Mouse (Mus musculus) hindbrain, embryonic 13.5 days (tissue): ENCODE measurements at regions not wholly inside any gene's neighbourhood (a gene's known extent, or its start where the extent isn't known, plus 50 kb on each side); places are given as distances from the start of the nearest gene placed in this dataset.
"Not testable (repeated sequence)": the region's sequence is repeated elsewhere in the genome, so short reads cannot be mapped to it uniquely, and the experiment has no call there.

Source experiments
- ATAC-seq: fragments of 200-750 bp; cut with Nextera tagmentation; 2 replicates; pipeline ENCODE4 v1.8.0; 2017; ENCODE audit warnings: moderate TSS enrichment; ENCODE audit not compliant: low FRiP score
- H3K27ac ChIP-seq: fragments of 300-500 bp; sonication (generic); 2 replicates; pipeline ENCODE4 v1.5.1; 2015; ENCODE audit warnings: inconsistent platforms, mild to moderate bottlenecking, moderate library complexity
- H3K27me3 ChIP-seq: fragments of 300-500 bp; sonication (generic); 2 replicates; pipeline ENCODE4 v1.6.1; 2015; ENCODE audit warnings: mild to moderate bottlenecking, inconsistent platforms
- H3K36me3 ChIP-seq: fragments of 300-500 bp; sonication (generic); 2 replicates; pipeline ENCODE4 v1.6.1; 2015; ENCODE audit warnings: mild to moderate bottlenecking, inconsistent platforms
- H3K4me1 ChIP-seq: fragments of 300-500 bp; sonication (generic); replicated peaks from 2 replicates; pipeline ENCODE4 v1.6.1; 2015; ENCODE audit warnings: inconsistent platforms
- H3K4me2 ChIP-seq: fragments of 300-500 bp; sonication (generic); 2 replicates; pipeline ENCODE4 v1.6.1; 2015; ENCODE audit warnings: inconsistent platforms, mild to moderate bottlenecking, moderate library complexity
- H3K4me3 ChIP-seq: fragments of 300-500 bp; sonication (generic); 2 replicates; pipeline ENCODE4 v1.5.1; 2015; ENCODE audit warnings: mild to moderate bottlenecking, inconsistent platforms
- H3K9ac ChIP-seq: fragments of 300-500 bp; sonication (generic); 2 replicates; pipeline ENCODE4 v1.6.1; 2015; ENCODE audit warnings: mild to moderate bottlenecking, inconsistent platforms
- H3K9me3 ChIP-seq: fragments of 300-500 bp; sonication (generic); 2 replicates; pipeline ENCODE4 v1.6.1; 2016; ENCODE audit warnings: inconsistent platforms
- WGBS: fragments of 180-500 bp; shearing (Covaris S2); methylation state at CpG from one replicate; pipeline ENCODE4 v1.1.7; 2015; 5-methylcytosine and 5-hydroxymethylcytosine counted together

DNA sequence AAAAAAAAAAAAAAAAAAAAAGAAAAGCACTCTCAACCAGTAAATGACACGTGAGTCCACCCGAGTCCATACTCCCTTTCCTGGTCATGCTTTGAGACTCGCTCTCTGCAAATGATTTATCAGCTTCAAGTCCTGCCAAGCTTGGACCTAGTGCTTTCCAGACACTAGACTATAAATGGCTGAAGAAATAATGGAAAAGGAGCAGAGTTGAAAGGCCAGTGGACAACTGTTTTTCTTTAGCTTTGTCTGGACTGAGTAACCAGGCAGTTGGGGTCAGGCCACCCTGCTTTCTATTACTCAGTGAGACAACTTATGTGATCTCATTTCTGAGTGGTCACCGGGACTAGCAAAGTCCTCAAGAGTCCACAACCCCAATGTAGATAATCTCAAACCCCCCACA is 112.9 kb downstream of the Kcns3 start:
- Histone ChIP-seq H3K4me2 (no peak overlapping the region), H3K27ac (no peak overlapping the region), H3K4me1 (no peaks in the 10 kb centered on the region), H3K27me3 (no peaks in the 10 kb centered on the region), H3K9ac (no peak overlapping the region), H3K9me3 (no peaks in the 10 kb centered on the region), H3K4me3 (no peak overlapping the region), H3K36me3 (no peaks in the 10 kb centered on the region)
- 85% methylated on average over 4 of the region's 4 CpGs for WGBS
- ATAC-seq = no peak

DNA sequence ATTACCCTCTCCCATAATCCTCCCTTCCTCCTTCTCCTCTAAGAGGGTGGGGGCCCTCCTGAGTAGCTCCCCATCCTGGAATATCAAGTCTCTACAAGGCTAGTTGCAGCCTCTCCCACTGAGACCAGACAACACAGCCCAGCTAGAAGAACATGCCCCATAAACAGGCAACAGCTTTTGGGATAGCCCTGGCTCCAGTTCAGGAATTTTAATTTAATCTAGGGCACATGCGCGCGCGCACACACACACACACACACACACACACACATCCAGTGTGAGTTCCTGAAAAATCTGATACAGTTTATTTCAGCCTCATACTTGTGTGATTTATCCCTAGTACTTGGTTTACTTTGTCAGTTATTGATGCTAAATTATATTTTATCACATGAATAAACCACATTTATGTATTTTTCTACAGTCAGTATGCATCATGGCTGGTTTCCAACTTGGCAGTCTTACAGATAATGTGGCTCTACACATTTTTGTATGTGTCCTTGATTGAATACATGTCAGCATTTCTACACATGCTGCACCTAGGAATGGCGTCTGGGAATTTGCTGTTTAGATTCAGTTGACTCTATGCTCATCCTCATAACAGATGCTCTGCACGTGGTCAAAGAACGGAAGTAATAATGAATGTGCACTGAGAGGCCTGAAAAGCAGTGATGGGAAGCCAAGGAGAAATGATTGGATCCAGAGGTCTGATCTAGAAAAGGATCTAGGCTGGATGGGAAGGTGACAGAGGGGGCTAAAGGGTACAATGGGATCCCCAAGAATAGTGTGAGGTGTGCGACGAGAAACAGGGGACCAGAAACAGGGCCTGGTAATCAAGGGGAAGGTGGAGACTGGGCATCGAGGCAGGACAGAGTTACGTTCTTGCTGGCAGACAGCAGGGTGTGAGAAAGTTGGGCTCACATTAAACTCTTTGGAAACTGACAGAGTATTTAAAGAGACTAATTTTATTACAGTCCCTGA is 130.0 kb downstream of the Kcns3 start:
- no peaks in the 10 kb centered on the region for H3K4me1 ChIP-seq
- ATAC-seq = no peak

DNA sequence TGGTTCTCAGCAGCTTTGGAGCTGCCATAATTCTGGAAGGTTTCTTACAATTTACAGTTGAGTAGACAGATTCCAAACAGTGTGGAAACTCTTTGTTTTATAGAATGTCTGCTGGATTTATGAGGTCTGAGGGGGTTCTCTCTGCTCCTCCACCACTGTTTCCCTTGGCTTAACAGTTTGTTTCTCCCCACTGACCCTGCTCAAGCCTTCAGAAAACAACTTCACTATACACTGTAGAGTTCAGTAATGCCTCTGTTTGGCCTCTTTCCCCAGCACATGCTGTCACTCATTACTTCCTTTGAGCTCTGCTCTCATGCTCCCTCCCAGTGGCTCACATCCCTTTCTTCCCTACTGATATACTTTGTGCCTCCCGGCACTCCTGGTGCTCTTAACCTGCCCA is 139.7 kb downstream of the Kcns3 start:
- no peaks in the 10 kb centered on the region for H3K4me1 ChIP-seq
- H3K9ac ChIP-seq = no peak overlapping the region
- WGBS = 83% methylated on average over 1 of the region's 1 CpGs

More for the DNA sequence above, 130.0 kb downstream of the Kcns3 start:
- Histone ChIP-seq H3K4me2 (no peak overlapping the region), H3K27ac (no peak overlapping the region), H3K36me3 (no peaks in the 10 kb centered on the region), H3K9ac (no peak overlapping the region), H3K27me3 (no peaks in the 10 kb centered on the region), H3K4me3 (no peak overlapping the region), H3K9me3 (no peaks in the 10 kb centered on the region)
- whole genome bisulfite sequencing = 90% methylated on average over 11 of the region's 11 CpGs

DNA sequence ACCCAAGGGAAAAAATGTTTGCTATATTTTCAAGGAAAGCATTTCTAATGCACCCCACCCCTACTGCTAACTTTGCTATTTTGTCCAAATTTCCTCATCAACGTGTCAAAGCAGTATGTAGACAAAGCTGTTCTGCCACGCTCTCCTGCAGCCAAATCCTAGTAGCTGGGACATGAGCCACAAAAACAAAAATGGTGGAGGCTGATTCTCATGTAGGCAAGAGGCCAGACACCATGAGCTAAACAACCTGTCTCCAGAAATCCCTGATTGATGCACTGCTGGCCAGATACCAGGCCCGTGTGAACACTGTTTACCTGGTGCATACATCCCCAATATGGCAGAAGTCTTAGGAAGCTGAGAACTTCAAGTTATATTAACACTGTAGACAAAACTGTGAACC is 166.6 kb downstream of the Kcns3 start:
- WGBS = 92% methylated on average over 3 of the region's 3 CpGs
- Histone ChIP-seq H3K4me2 (no peak overlapping the region), H3K36me3 (no peaks in the 10 kb centered on the region), H3K4me1 (no peaks in the 10 kb centered on the region), H3K9ac (no peak overlapping the region), H3K27ac (no peak overlapping the region), H3K4me3 (no peak overlapping the region), H3K9me3 (no peaks in the 10 kb centered on the region), H3K27me3 (no peaks in the 10 kb centered on the region)
- no peak for ATAC-seq

More for the DNA sequence above, 139.7 kb downstream of the Kcns3 start:
- H3K27ac ChIP-seq = no peak overlapping the region
- no peak for ATAC-seq
- H3K4me2 ChIP-seq = no peak overlapping the region
- no peaks in the 10 kb centered on the region for H3K9me3 ChIP-seq
- no peaks in the 10 kb centered on the region for H3K36me3 ChIP-seq
- no peaks in the 10 kb centered on the region for H3K27me3 ChIP-seq
- H3K4me3 ChIP-seq = no peak overlapping the region

DNA sequence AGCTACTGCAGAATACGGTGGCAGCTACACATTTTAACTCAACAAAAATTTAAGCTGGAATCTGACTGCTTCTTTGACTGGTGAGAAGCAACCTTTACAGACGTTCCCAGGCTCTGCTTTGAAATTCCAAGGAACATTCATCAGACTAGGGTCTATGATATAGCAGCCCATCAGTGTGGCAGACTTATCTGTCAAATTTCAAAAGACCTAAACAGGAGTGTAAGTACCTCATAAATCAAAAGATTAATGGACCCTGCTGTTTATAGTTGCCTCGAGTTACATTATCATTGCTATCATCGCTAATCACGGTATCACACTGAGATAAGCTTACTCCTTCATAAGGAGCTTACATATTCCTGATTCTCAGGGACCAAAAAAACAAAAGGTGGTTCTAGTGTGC is 201.7 kb downstream of the Kcns3 start:
- no peak overlapping the region for H3K4me3 ChIP-seq
- no peak overlapping the region for H3K27ac ChIP-seq
- no peak overlapping the region for H3K4me2 ChIP-seq
- no peaks in the 10 kb centered on the region for H3K4me1 ChIP-seq
- H3K36me3 ChIP-seq = no peaks in the 10 kb centered on the region
- H3K27me3 ChIP-seq = no peaks in the 10 kb centered on the region
- ATAC-seq = peak; percentile 49; the same call in 1 of the 2 replicates
- no peak overlapping the region for H3K9ac ChIP-seq
- WGBS = 56% methylated on average over 5 of the region's 5 CpGs
- H3K9me3 ChIP-seq = no peaks in the 10 kb centered on the region

DNA sequence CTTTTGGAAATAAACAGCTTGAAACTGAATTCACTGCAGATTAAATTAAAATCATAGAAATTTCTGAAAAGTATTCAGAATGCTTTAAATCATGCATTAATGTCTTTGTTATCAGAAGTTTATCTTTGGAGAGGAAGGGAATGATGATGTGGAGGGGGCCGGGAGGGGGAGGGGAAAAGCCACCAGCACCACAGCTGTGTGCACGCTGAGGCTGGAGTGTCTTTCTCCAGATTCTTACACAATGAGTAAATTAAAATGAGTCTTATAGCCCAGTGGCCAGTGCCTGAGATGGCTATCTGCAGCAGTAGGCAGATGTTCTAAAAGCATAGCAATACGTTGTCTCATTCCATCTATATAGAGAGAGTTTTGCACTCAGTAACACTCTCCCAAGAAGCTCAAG is 209.8 kb downstream of the Kcns3 start:
- Histone ChIP-seq H3K9ac (no peak overlapping the region), H3K4me3 (no peak overlapping the region), H3K27me3 (no peaks in the 10 kb centered on the region), H3K27ac (no peak overlapping the region), H3K36me3 (no peaks in the 10 kb centered on the region), H3K4me2 (no peak overlapping the region), H3K4me1 (no peaks in the 10 kb centered on the region), H3K9me3 (no peaks in the 10 kb centered on the region)
- no peak for ATAC-seq
- 80% methylated on average over 3 of the region's 3 CpGs for WGBS

DNA sequence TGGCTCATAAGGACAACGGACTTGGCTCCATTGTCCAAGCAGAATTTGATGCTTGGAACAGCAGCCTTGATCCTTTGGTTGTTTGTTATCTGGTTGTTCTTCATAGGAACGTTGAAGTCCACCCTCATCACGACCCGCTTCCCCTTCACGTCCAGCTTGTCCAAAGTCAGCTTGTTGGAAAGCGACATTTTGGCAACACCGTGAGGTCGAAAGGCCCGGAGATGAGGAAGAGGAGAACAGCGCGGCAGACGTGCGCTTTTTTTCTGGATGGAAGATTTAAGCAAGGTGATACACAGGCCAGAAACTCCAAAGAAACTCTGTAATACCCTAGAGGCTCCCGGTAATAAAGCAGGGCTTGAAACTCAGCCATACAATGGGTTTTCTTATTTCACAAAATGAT is 250.8 kb downstream of the Kcns3 start:
- not testable (repeated sequence) for H3K9me3 ChIP-seq, H3K9ac ChIP-seq, H3K27ac ChIP-seq, H3K4me2 ChIP-seq, H3K4me3 ChIP-seq, H3K4me1 ChIP-seq, ATAC-seq, H3K27me3 ChIP-seq, H3K36me3 ChIP-seq
- WGBS = 98% methylated on average over 9 of the region's 14 CpGs

DNA sequence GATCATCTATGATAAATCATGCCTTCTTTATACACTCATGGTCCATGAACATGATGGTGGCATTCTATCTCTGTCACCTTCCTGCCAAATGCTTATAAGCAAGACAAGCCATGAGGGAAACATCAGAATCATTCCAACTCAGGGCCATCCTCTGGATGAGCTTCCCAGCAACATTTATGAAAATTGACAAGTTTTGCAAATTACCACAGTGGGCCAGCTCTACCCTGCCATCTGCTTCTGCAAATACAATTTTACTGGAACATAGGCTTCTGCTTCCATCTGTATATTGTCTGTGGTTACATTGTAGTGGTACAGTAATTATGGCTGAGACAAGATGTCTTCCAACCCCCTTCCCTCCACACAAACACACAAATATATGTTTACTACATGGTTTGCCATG is 272.1 kb downstream of the Kcns3 start:
- Histone ChIP-seq H3K4me2 (no peak overlapping the region), H3K27me3 (peaks cover 20% of the 10 kb centered on the region), H3K27ac (no peak overlapping the region), H3K4me1 (peaks cover 10% of the 10 kb centered on the region; the same call in 1 of the 2 replicates), H3K36me3 (no peaks in the 10 kb centered on the region), H3K9me3 (no peaks in the 10 kb centered on the region), H3K9ac (no peak overlapping the region), H3K4me3 (no peak overlapping the region)
- ATAC-seq = no peak

DNA sequence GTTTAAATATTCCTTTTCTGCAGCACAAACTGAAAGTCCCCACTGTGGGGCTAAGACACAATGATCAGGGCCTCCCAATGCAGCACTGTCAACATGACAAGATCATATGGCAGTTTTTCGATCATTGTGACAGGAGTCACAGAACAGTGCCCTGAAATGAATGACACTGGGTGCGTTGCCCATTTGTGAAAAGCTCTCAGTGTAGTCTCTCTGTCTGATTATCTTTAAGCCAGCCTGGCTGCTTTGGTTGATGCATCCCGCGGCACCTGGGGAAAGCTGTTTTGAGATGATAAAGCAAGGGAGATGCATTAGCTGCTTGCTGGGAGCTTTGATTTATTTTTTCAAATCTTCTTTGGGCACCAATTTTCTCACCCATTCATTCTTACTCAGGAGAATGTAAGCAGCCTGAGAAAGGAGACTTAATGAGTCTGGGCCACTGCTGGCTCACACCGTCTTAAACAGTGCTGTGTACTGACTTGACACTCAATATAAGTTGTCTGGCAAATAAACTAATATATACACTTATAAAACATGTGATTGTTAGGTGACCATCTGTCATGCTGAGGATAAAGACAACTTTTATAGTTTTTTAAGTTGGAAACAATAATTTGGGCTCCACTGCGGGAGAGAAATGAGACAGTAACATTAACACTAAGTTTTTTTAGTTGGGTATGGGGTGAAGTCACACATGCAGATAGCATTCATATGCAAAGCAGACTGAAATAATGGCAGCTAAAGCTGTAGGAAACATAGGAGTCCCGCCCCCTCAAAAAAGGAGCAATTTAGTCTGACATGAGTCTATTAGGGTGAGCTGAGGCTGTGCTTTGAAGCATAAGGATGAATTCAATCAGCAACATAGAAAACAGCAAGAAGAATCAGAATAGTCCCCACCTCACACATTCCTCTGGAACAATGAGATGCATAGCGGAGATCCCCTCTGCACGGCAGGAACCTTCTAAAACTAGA is 276.0 kb downstream of the Kcns3 start:
- no peak overlapping the region for H3K27ac ChIP-seq
- H3K9me3 ChIP-seq = no peaks in the 10 kb centered on the region
- peaks cover 10% of the 10 kb centered on the region; the same call in 1 of the 2 replicates for H3K4me1 ChIP-seq
- WGBS = 25% methylated on average over 9 of the region's 9 CpGs
- H3K9ac ChIP-seq = no peak overlapping the region
- H3K4me2 ChIP-seq = no peak overlapping the region
- H3K4me3 ChIP-seq = no peak overlapping the region
- ATAC-seq = peak; percentile 68; the same call in 1 of the 2 replicates
- H3K27me3 ChIP-seq = peaks cover 32% of the 10 kb centered on the region
- H3K36me3 ChIP-seq = no peaks in the 10 kb centered on the region

DNA sequence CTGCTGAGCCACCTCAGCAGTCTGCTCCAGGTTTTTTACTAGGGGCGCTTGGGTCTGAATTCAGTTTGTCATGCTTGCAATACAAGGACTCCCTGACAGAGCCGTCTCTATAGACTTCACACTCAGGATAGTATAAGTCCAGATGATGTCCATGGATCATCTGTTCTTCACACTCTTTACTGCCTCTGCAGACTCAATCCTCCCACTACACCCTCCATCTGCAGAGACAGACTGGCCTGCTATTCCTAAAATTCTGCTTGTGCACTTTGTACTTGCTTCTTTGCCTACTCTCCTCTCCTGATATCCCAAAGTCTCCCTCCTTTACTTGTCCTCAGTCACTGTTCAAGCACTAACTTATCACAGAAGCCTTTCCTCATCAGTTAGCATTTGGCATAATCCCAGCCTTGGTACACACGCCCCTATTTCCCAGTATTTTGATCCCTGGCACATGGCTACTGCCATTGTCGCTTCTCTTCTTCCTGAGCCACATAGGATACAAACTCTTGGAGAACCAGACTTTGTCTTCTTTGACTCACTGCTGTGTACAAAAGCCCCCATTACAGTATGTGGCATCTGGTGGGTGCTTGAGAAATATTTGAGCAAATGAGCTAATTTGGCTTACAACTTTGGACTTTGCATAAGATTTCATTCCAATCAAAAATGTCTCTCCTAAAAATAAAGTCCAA is 277.0 kb downstream of the Kcns3 start:
- WGBS = 85% methylated on average over 4 of the region's 4 CpGs
- Histone ChIP-seq H3K36me3 (no peaks in the 10 kb centered on the region), H3K27ac (no peak overlapping the region), H3K4me3 (no peak overlapping the region), H3K9me3 (no peaks in the 10 kb centered on the region), H3K9ac (no peak overlapping the region), H3K4me1 (peaks cover 10% of the 10 kb centered on the region; the same call in 1 of the 2 replicates), H3K4me2 (no peak overlapping the region), H3K27me3 (peaks cover 27% of the 10 kb centered on the region; the same call in 1 of the 2 replicates)
- no peak for ATAC-seq

DNA sequence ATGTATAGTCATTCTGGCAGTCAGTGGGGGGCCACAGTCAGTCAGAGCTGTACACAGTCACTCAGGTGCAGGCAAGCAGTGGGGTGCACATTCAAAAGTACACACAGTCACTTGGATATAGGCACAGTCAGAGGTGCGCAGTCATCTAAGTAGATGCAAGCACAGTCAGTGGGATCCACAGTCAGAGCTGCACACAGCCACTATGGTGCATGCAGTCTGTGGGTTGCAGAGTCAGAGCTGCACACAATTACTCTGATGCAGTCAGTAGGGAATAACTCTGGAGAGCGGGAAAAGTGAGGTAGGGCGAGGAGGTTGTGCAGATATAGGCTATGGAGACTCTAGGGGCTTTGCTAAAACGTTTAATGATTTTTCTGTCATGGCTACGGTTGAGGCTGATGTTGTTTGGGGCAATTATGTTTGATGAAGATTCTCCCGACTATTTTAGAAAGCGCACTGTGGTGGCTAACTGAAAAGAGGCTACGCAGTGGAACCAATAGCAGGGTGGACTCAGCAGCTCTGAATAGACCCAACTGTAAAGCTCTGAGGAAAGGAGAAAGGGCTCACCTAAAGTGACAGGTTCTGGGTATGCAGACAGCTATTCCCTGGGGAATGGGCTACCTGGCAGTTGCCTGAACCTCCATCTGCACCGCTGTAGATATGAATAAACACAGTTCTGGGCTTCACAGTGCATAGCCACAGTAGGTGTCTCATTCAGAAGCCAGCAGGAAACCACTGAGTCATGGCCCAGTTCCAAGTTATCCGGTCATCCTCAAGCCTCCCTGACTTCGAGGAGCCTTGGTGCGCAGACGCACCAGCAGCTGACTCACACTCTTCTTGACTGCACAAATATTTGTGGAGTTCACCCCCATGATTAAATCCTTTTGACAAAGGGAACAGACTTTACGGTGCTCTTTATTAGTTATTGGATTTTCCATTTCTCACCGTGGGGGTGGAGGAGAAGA is 282.9 kb downstream of the Kcns3 start:
- no peak overlapping the region for H3K9ac ChIP-seq
- H3K36me3 ChIP-seq = no peaks in the 10 kb centered on the region
- no peak overlapping the region for H3K27ac ChIP-seq
- H3K27me3 ChIP-seq = peaks cover 11% of the 10 kb centered on the region; the same call in 1 of the 2 replicates
- H3K4me3 ChIP-seq = no peak overlapping the region
- WGBS = 74% methylated on average over 15 of the region's 15 CpGs
- no peak overlapping the region for H3K4me2 ChIP-seq
- H3K4me1 ChIP-seq = 0 out of 2 replicates have a peak, but pooled peaks cover 11% of the 10 kb centered on the region
- ATAC-seq = peak; percentile 65
- no peaks in the 10 kb centered on the region for H3K9me3 ChIP-seq
